In genomic region chr9:50522574-50522973, GRCm38 (mm10) we compare ENCODE assay signal across 29 mouse cellular contexts. TPM values are rescaled to one million over a fixed set of nuclear protein-coding genes. Genes with fewer than 3 reads are reported as not detected.
"Had no signal": no experiment of that assay in that cellular context is flagged by ENCODE, and none has a peak within 500 bp of the region (broad histone marks: within the 10 kb centered on the region; RNA-seq: fewer than 3 reads in every experiment).

No protein-coding gene starts in this region.

- H3K4me2 ChIP-seq: intestine, embryonic 15.5 days; liver, embryonic 13.5 days; lung, embryonic 14.5 days; midbrain, embryonic 12.5 days; midbrain, embryonic 15.5 days; neural tube, embryonic 13.5 days; stomach, embryonic 15.5 days had no signal

- H3K9me3 ChIP-seq: intestine, embryonic 15.5 days; liver, embryonic 13.5 days; midbrain, embryonic 12.5 days; midbrain, embryonic 15.5 days; neural tube, embryonic 13.5 days; stomach, embryonic 15.5 days had no signal

- H3K27me3 ChIP-seq: intestine, embryonic 15.5 days; liver, embryonic 13.5 days; midbrain, embryonic 12.5 days; midbrain, embryonic 15.5 days; neural tube, embryonic 13.5 days; stomach, embryonic 15.5 days had no signal

- H3K36me3 ChIP-seq: intestine, embryonic 15.5 days; midbrain, embryonic 15.5 days; stomach, embryonic 15.5 days had no signal

- H3K27ac ChIP-seq: intestine, embryonic 15.5 days; layer of hippocampus, adult 2 months; liver, embryonic 13.5 days; macrophage; midbrain, embryonic 12.5 days; midbrain, embryonic 15.5 days; neural tube, embryonic 13.5 days; stomach, embryonic 15.5 days had no signal

- ATAC-seq: intestine, embryonic 15.5 days; midbrain, embryonic 15.5 days had no signal

- DNase-seq: kidney, adult 18-20 months; kidney, adult 9 months; layer of hippocampus, adult 9-11 months; liver, embryonic 13.5 days; lung, embryonic 14.5 days; lung, postnatal 14 days; right cerebral cortex, postnatal 14 days; right cerebral cortex, postnatal 4 days; thymus, adult 2 months; thymus, postnatal 14 days; thymus, postnatal 4 days had no signal

- H3K9ac ChIP-seq: intestine, embryonic 15.5 days; liver, embryonic 13.5 days; lung, embryonic 14.5 days; midbrain, embryonic 12.5 days; midbrain, embryonic 15.5 days; neural tube, embryonic 13.5 days; stomach, embryonic 15.5 days had no signal

- H3K4me3 ChIP-seq: intestine, embryonic 15.5 days; layer of hippocampus, adult 2 months; liver, embryonic 13.5 days; midbrain, embryonic 12.5 days; midbrain, embryonic 15.5 days; myocyte; neural tube, embryonic 13.5 days; stomach, embryonic 15.5 days had no signal

RNA-seq across cellular contexts. Expression of gene Plet1, which starts 28.2 kb away (rescaled TPM):
- total RNA-seq: layer of hippocampus, adult 2 months; left cerebral cortex, adult 18-20 months; megakaryocyte-erythroid progenitor cell, adult 5-6 weeks; monocyte, adult 5-6 weeks had no signal
- polyA plus RNA-seq: macrophage had no signal

RNA-seq across cellular contexts. Expression of gene Il18, which starts 32.1 kb away (rescaled TPM):
- total RNA-seq: megakaryocyte-erythroid progenitor cell, adult 5-6 weeks had no signal

RNA-seq across cellular contexts. Expression of gene Tex12, which starts 38.6 kb away (rescaled TPM):
- total RNA-seq: layer of hippocampus, adult 2 months; layer of hippocampus, postnatal 25 days; left cerebral cortex, adult 18-20 months; left cerebral cortex, postnatal 25 days; megakaryocyte-erythroid progenitor cell, adult 5-6 weeks; monocyte, adult 5-6 weeks had no signal
- polyA plus RNA-seq: kidney, embryonic 16.5 days; large intestine, adult 2 months; limb, embryonic 11.5 days; limb, embryonic 14.5 days; liver, embryonic 13.5 days; liver, embryonic 16.5 days; lung, embryonic 14.5 days; macrophage; myocyte; neural tube, embryonic 13.5 days; stomach, embryonic 15.5 days; thymus, adult 2 months had no signal
